Mouse (Mus musculus) CD8-positive naive resting alpha-beta T cell, adult 2 months (primary cell): Measurements from ENCODE around the gene Krt17.
"Not testable (repeated sequence)": the region's sequence is repeated elsewhere in the genome, so short reads cannot be mapped to it uniquely, and the experiment has no call there.

Experiments
- DNase-seq, 2 experiments: peaks; one replicate each; pipeline ENCODE4 v3.0.0; 2022; ENCODE audit warnings: low read depth in 2 of 2, low spot score in 2 of 2

Krt17 gene

GRCm38 (mm10) chr11:100260514-100261234, at the start of gene Krt17:
Krt17 (minus strand) TSS chr11:100261029.
- DNase-seq, result no peak

GRCm38 (mm10) chr11:100308672-100309071, 47.8 kb upstream of the Krt17 start:
- not testable (repeated sequence) for DNase-seq

GRCm38 (mm10) chr11:100307900-100308299, 47.1 kb upstream of the Krt17 start:
- DNase-seq, result no peak

- no peak for DNase-seq
Observed at GRCm38 (mm10) chr11:100301292-100301691, 40.5 kb upstream of the Krt17 start.

GRCm38 (mm10) chr11:100300293-100300692, 39.5 kb upstream of the Krt17 start:
- peak; percentile 71 to 74 for DNase-seq

GRCm38 (mm10) chr11:100298274-100299036, 37.6 kb upstream of the Krt17 start:
- DNase-seq, result peak; percentile 78 to 86

GRCm38 (mm10) chr11:100297801-100298200, 37.0 kb upstream of the Krt17 start:
- no peak for DNase-seq

GRCm38 (mm10) chr11:100295308-100295707, 34.5 kb upstream of the Krt17 start:
- peak; percentile 77 to 79 for DNase-seq

GRCm38 (mm10) chr11:100292884-100293283, 32.1 kb upstream of the Krt17 start:
- no peak for DNase-seq

- DNase-seq, result no peak
Observed at GRCm38 (mm10) chr11:100290235-100290634, 29.4 kb upstream of the Krt17 start.

- DNase-seq, result no peak
Observed at GRCm38 (mm10) chr11:100288942-100289341, 28.1 kb upstream of the Krt17 start.

- no peak for DNase-seq
Observed at GRCm38 (mm10) chr11:100287024-100287423, 26.2 kb upstream of the Krt17 start.

- DNase-seq, result no peak
Observed at GRCm38 (mm10) chr11:100284988-100285387, 24.2 kb upstream of the Krt17 start.

GRCm38 (mm10) chr11:100282549-100282948, 21.7 kb upstream of the Krt17 start:
- peak; percentile 50 to 51 for DNase-seq

- peak; percentile 71 to 74 for DNase-seq
Observed at GRCm38 (mm10) chr11:100281596-100282544, 21.0 kb upstream of the Krt17 start.

GRCm38 (mm10) chr11:100278759-100279158, 17.9 kb upstream of the Krt17 start:
- DNase-seq, result no peak

GRCm38 (mm10) chr11:100277726-100278480, 17.1 kb upstream of the Krt17 start:
- no peak for DNase-seq

- no peak for DNase-seq
Observed at GRCm38 (mm10) chr11:100275466-100275865, 14.6 kb upstream of the Krt17 start.

- no peak for DNase-seq
Observed at GRCm38 (mm10) chr11:100274719-100275118, 13.9 kb upstream of the Krt17 start.

GRCm38 (mm10) chr11:100271878-100272277, 11.0 kb upstream of the Krt17 start:
- DNase-seq, result no peak
